Mouse (Mus musculus) embryonic fibroblast, embryonic 13.5 days (primary cell): Measurements from ENCODE around the gene Pard3. TPM values are rescaled to one million over a fixed set of nuclear protein-coding genes. Genes with fewer than 3 reads are reported as not detected.
A peak's percentile ranks its signal among the peaks of the same experiment; 100 is the strongest.

Experiments
- H3K27ac ChIP-seq: 2 replicates; pipeline ENCODE4 v1.5.1; 2012; ENCODE audit warnings: low read length, control low read depth, inconsistent platforms; ENCODE audit not compliant: insufficient read depth
- H3K4me1 ChIP-seq: 2 replicates; pipeline ENCODE4 v1.6.1; 2011; ENCODE audit warnings: low read length; ENCODE audit not compliant: control insufficient read depth, insufficient read depth
- H3K4me3 ChIP-seq: 2 replicates; pipeline ENCODE4 v1.5.1; 2011; ENCODE audit warnings: mild to moderate bottlenecking, control low read depth, low read length; ENCODE audit not compliant: insufficient read depth
- CTCF ChIP-seq: IDR thresholded peaks from 2 replicates; pipeline ENCODE4 v1.5.1; 2011; ENCODE audit warnings: mild to moderate bottlenecking, control low read depth, low read length, moderate library complexity, borderline replicate concordance; ENCODE audit not compliant: insufficient read depth
- POLR2A ChIP-seq: IDR thresholded peaks from 2 replicates; pipeline ENCODE4 v1.6.1; 2011; ENCODE audit warnings: low read depth, mild to moderate bottlenecking, control low read depth, low read length, moderate library complexity
- polyA plus RNA-seq: library from polyadenylated mRNA; stranded (reverse); fragments of >200 nt; gene quantifications from 2 replicates; pipeline ENCODE4 v1.2.4, GENCODE M21; 2011; ENCODE audit warnings: low read depth; ENCODE audit not compliant: missing spikeins, insufficient read length

Gene Pard3
- polyA plus RNA-seq, 1 experiment = 34.4 TPM

GRCm38 (mm10) chr8:127188671-127189070 is 125.0 kb downstream of the Pard3 start:
- TF ChIP-seq POLR2A (no peak), CTCF (no peak)
- Histone ChIP-seq H3K4me1 (peaks cover 6% of the 10 kb centered on the region; the same call in 1 of the 2 replicates), H3K27ac (no peak overlapping the region), H3K4me3 (no peak overlapping the region)

GRCm38 (mm10) chr8:127190350-127190749 is 126.7 kb downstream of the Pard3 start:
- Histone ChIP-seq H3K27ac (no peak overlapping the region), H3K4me3 (no peak overlapping the region), H3K4me1 (no peaks in the 10 kb centered on the region)
- TF ChIP-seq CTCF (no peak), POLR2A (no peak)

- Histone ChIP-seq H3K4me1 (no peaks in the 10 kb centered on the region), H3K27ac (no peak overlapping the region), H3K4me3 (no peak overlapping the region)
- TF ChIP-seq CTCF = peak; percentile 62
- TF ChIP-seq POLR2A = no peak
These were observed 127.7 kb downstream of the Pard3 start for GRCm38 (mm10) chr8:127191387-127191786.

- H3K27ac ChIP-seq = no peak overlapping the region
- TF ChIP-seq POLR2A = no peak
- TF ChIP-seq CTCF = no peak
- no peak overlapping the region for H3K4me3 ChIP-seq
- 0 out of 2 replicates have a peak, but pooled peaks cover 3% of the 10 kb centered on the region for H3K4me1 ChIP-seq
These were observed 128.1 kb downstream of the Pard3 start for GRCm38 (mm10) chr8:127191824-127192223.

- Histone ChIP-seq H3K4me3 (no peak overlapping the region), H3K27ac (no peak overlapping the region), H3K4me1 (0 out of 2 replicates have a peak, but pooled peaks cover 3% of the 10 kb centered on the region)
- no peak for TF ChIP-seq CTCF
- no peak for TF ChIP-seq POLR2A
These were observed 128.6 kb downstream of the Pard3 start for GRCm38 (mm10) chr8:127192331-127192730.

- H3K4me1 ChIP-seq = 0 out of 2 replicates have a peak, but pooled peaks cover 3% of the 10 kb centered on the region
- no peak overlapping the region for H3K4me3 ChIP-seq
- TF ChIP-seq POLR2A (no peak), CTCF (no peak)
- no peak overlapping the region for H3K27ac ChIP-seq
These were observed 129.7 kb downstream of the Pard3 start for GRCm38 (mm10) chr8:127193375-127193774.

- no peak overlapping the region for H3K4me3 ChIP-seq
- 0 out of 2 replicates have a peak, but pooled peaks cover 3% of the 10 kb centered on the region for H3K4me1 ChIP-seq
- TF ChIP-seq CTCF (no peak), POLR2A (no peak)
- no peak overlapping the region for H3K27ac ChIP-seq
These were observed 131.2 kb downstream of the Pard3 start for GRCm38 (mm10) chr8:127194786-127195407.

GRCm38 (mm10) chr8:127196505-127197265 is 133.0 kb downstream of the Pard3 start:
- Histone ChIP-seq H3K27ac (no peak overlapping the region), H3K4me1 (0 out of 2 replicates have a peak, but pooled peaks cover 3% of the 10 kb centered on the region), H3K4me3 (no peak overlapping the region)
- TF ChIP-seq CTCF = no peak
- TF ChIP-seq POLR2A = no peak

GRCm38 (mm10) chr8:127207455-127207854 is 143.8 kb downstream of the Pard3 start:
- no peak overlapping the region for H3K4me3 ChIP-seq
- no peak overlapping the region for H3K27ac ChIP-seq
- H3K4me1 ChIP-seq = no peaks in the 10 kb centered on the region
- TF ChIP-seq POLR2A (no peak), CTCF (no peak)

- H3K27ac ChIP-seq = no peak overlapping the region
- H3K4me3 ChIP-seq = no peak overlapping the region
- TF ChIP-seq CTCF (no peak), POLR2A (no peak)
- H3K4me1 ChIP-seq = 0 out of 2 replicates have a peak, but pooled peaks cover 2% of the 10 kb centered on the region
These were observed 146.9 kb downstream of the Pard3 start for GRCm38 (mm10) chr8:127210621-127211020.
